ENCODE assay signal across 14 mouse cellular contexts in the genomic region with DNA sequence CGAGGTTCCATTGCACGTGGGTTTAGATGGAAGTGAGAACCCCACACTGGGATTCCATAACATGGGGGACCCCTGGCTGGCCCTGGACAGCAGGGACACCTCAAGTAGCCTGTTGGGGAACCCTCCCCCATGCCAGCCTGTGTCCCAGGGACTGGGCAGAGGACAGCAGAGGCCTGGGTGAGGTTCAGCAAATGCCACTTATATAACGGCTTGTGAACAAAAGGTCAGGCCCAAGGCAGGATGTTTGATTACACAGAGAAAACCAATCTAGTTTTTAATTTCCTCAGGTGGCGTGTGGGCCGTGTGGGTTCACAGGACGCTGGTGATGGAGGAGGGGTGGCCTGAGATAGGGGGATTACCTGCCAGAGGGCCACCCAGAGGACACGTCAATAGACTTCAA.
DNase-seq lines count a peak whose midpoint lies in the region.
"Had no signal": no experiment of that assay in that cellular context is flagged by ENCODE, and none has a peak within 500 bp of the region (broad histone marks: within the 10 kb centered on the region; RNA-seq: fewer than 3 reads in every experiment).

No protein-coding gene starts in this region.

- peak; percentile 55 to 70 for DNase-seq in adrenal gland, adult (ENCODE audit: inconsistent age in 2 of 2, low spot score in 1 of 2)
- no peak for DNase-seq in adrenal gland, adult 18-20 months (ENCODE audit: low spot score in 2 of 2)
- DNase-seq: adrenal gland, adult 2 months; adrenal gland, adult 8-10 months; adrenal gland, postnatal 10 days; adrenal gland, postnatal 14 days; adrenal gland, postnatal 25 days; B cell, adult 2 months; cerebellum, adult 11 months; cerebellum, adult 11-12 months; cerebellum, adult 18-20 months; cerebellum, adult 2 months; cerebellum, adult 8-10 months; cerebellum, adult 9-10 months had no signal

Comparison
In these comparisons a context has a peak if more than half of its experiments do, and no peak if none do; other contexts are left out.
1. DNase-seq: peak in adrenal gland, adult (2 of 2); none in adrenal gland, adult 18-20 months (0 of 2).